Mouse (Mus musculus): ENCODE data around the gene Nup210. TPM values are rescaled to one million over a fixed set of nuclear protein-coding genes. Genes with fewer than 3 reads are reported as not detected.

The Nup210 gene
- total RNA-seq, 2 experiments from 2014 or later: 4.5 to 6.0 TPM

GRCm38 (mm10) chr6:91048019-91048418 lies 68.6 kb downstream of the Nup210 start:
- intact Hi-C loops (cut with DNase I): no loop called here

GRCm38 (mm10) chr6:91047434-91047833 lies 69.2 kb downstream of the Nup210 start:
- DNase-seq: no peak
- intact Hi-C loops (cut with DNase I): no loop called here

More at GRCm38 (mm10) chr6:91048019-91048418, 68.6 kb downstream of the Nup210 start:
- DNase-seq: no peak

DNA sequence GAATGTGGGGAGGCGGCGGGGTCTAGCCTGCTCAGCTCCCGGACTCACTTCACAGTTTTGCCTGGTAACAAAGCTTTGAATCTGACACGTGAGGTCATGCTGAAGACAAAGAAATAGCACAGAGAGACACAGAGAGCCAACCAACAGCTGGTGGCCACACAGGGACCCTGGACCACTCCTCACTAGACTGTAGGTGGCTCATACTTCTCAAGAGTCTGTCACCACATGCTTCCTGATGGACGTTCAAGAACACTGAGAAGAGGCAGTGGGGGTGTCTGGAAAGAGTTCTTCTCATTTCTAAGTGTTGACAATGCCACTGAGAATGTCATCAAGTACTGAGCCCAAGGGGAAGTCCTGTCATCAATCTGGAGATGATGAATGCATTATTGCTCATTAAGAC lies 70.4 kb downstream of the Nup210 start:
- intact Hi-C loops (cut with DNase I): no loop called here
- DNase-seq: no peak

- intact Hi-C loops (cut with DNase I): no loop called here
- DNase-seq: no peak
These were observed 71.8 kb downstream of the Nup210 start for GRCm38 (mm10) chr6:91044628-91045331.

- no peak for DNase-seq
- intact Hi-C loops (cut with DNase I): no loop called here
These were observed 75.3 kb downstream of the Nup210 start for GRCm38 (mm10) chr6:91041287-91041686.

- intact Hi-C loops (cut with DNase I): no loop called here
- no peak for DNase-seq
These were observed 88.4 kb downstream of the Nup210 start for GRCm38 (mm10) chr6:91028256-91028655.

DNA sequence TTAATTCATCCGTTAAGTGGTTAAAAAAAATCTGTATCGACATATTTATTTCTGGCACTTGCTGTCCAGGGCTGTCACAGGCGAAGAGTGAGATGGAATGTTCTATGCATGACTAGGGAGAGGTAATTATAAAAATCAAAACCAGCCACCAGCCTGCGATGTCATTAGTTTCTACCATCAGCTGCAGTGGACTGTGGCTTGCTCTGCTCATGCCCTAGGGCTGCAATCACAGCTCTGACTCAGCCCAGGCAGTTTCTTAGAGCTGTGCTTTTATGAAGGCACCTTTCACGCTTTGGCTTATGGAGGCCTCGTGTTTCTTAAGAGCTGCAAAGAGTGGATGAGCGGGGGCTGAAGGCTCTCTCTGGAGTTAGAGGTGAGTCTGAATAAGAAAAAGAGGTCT lies 95.8 kb downstream of the Nup210 start:
- intact Hi-C loops (cut with DNase I): no loop called here
- DNase-seq: no peak

DNA sequence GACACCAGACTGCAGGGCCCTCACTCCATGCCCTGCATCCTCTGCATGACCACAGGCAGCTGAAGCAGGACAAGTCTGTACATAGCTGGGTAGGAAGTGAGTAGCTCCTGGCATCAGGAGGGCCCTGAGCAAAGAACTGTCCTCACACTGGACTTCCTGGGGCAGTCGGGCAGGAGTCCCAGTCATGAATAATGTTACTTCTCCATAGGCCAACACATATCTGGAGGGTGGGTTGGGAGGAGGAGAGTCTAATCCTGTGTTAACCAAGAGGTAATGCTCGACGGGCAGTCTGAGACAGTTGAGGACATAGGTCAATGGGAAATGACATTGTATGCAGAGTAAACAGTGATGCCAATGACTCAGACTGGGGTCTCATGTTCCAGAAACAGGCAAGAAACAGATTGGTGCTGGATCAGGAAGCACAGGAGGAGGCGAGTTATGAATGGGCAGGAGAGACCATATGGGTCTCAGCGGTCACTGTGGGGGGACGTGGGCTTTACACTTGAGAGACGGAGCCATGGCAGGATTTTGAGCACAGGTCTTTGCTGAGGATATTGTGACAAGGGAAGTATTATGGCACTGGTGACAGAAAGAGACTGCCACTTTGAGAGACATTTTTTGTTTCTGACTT lies 99.9 kb downstream of the Nup210 start:
- DNase-seq: no peak
- intact Hi-C loops (cut with DNase I): no loop called here

- DNase-seq: no peak
- intact Hi-C loops (cut with DNase I): no loop called here
These were observed 102.3 kb downstream of the Nup210 start for GRCm38 (mm10) chr6:91014198-91014958.

DNA sequence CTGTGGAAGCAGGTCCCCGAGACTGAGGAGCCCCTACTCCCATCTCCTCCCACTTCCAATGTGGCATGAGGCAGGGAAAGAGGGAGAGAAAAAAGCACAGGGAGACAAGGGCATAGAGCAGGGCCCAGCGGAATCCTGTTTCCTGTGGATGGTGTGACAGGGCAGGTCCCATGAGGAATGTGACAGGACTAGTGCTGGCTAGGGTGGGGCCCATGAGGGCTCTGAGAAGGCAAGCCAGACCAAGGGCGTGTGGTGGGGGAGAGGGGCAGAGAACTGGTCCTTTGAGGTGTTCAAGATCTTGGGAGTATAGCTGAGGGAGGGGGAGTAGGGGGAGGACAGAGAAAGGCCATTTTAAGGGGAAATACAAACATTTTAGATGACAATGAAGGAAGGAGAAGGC lies 104.2 kb downstream of the Nup210 start:
- intact Hi-C loops (cut with DNase I): no loop called here

GRCm38 (mm10) chr6:91011568-91011967 lies 105.1 kb downstream of the Nup210 start:
- intact Hi-C loops (cut with DNase I): no loop called here
- DNase-seq: peak; percentile 19 to 37

More for the DNA sequence above, 104.2 kb downstream of the Nup210 start:
- no peak for DNase-seq

DNA sequence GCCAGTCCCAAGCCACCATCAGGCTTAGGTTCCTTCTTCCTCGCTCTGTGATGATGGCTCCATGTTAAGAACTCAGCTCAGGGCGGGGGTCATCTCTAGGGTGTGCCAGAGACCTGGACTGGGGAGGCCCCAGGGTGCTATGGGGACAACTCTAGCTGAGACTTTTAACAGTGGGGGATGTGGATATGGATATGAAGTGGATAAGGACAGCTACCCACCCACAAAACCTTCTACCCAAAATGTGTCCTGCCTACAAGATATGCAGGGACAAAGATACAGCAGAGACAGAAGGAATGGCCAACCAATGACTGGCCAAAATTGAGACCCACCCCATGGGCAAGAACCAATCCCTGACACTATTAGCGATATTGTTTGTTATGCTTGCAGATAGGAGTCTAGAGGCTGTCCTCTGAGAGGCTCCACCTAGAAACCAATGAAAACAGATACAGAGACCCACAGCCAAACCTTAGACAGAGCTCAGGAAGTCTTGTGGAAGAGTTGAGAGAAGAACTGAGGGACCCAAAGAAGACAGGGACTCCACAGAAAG lies 108.3 kb downstream of the Nup210 start:
- DNase-seq: no peak
- intact Hi-C loops (cut with DNase I): no loop called here

DNA sequence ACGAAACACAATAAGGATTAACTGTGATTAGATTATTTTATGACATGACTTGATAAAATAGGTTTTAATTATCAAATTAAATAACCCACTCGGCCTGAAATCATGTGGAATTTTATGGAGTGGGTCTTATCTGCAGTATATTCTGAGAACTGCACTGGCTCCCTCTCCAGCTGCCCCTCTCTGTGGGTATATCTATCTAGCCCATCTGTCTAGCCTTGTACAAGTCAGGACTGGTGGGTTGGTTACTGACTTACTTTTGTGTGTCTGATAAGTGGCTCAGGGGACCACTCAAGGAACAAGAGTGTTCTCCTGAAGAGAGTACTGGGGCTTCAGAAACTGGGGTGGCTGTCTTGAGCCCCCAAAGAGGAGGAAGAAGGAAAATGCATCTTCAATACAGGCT lies 109.4 kb downstream of the Nup210 start:
- intact Hi-C loops (cut with DNase I): no loop called here
- no peak for DNase-seq

GRCm38 (mm10) chr6:91004157-91004556 lies 112.5 kb downstream of the Nup210 start:
- no peak for DNase-seq
- intact Hi-C loops (cut with DNase I): no loop called here

GRCm38 (mm10) chr6:91003310-91003995 lies 113.2 kb downstream of the Nup210 start:
- no peak for DNase-seq
- intact Hi-C loops (cut with DNase I): no loop called here

GRCm38 (mm10) chr6:91001566-91001965 lies 115.1 kb downstream of the Nup210 start:
- intact Hi-C loops (cut with DNase I): no loop called here
- DNase-seq: no peak

- intact Hi-C loops (cut with DNase I): no loop called here
- DNase-seq: peak in 1 of 2 experiments; percentile 9
These were observed 115.7 kb downstream of the Nup210 start for GRCm38 (mm10) chr6:91000819-91001525.

DNA sequence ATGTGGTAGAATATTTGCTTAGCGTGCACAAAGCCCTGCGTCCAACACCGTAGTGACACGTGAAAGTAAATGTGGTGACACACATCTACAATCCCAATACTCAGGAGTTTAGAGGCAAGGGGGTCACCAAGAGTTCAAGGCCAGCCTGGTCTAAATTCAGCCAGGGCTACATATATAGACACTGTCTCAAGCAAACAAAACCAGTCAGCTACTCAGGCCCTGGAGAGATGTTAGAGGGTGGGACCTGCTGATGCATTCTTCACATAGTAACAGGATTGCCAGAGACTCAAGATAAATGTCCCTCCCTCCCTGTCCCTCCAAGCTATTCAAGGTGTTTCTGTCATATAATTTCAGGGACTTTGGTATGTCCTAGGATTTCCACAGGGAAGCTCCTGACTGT lies 117.5 kb downstream of the Nup210 start:
- no peak for DNase-seq
- intact Hi-C loops (cut with DNase I): no loop called here

DNA sequence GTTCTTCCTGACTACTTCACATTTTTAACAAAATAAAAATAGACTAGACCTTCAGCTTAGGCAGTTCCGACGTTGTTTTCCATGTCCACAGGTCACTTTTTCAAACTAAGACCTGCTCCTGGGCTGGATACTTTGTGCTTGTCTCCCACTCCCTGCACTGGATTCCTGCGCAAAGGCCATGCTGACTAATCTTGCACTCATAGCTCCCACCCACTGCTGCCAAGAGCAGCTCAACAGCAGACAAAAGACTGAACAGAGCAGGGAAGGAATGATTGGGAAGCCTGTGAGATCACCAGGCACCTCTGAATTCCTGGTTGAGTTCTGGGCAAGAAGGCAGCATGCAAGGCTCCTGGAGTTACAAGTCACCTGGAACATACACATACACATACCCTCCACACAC lies 119.6 kb downstream of the Nup210 start:
- intact Hi-C loops (cut with DNase I): no loop called here
- no peak for DNase-seq

DNA sequence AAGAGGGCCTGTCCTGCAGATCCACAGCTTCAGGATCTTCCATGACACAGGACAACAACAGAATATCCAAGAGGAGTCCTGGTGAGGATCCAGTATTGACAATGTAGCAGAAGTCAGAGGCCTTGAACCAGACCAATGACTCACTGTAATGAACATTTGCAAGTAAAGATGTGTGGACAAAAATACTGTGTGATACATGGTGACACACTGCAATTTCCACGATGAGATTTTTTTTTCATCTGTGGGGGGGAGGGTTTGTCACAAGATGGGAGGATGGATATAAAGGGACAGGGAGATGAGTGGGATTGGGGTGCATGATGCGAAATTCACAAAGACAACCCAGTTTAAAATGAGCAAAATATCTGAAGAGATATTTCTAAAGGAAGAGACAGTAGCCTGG lies 120.4 kb downstream of the Nup210 start:
- intact Hi-C loops (cut with DNase I): no loop called here

More for the DNA sequence above, 120.4 kb downstream of the Nup210 start:
- no peak for DNase-seq
